Mouse (Mus musculus) testis, postnatal 14 days (tissue): Measurements from ENCODE around the gene Pkd1l2.

Experiments used
- DNase-seq: peaks from one replicate; pipeline ENCODE4 v3.0.0; 2021; ENCODE audit warnings: low spot score

Gene Pkd1l2

DNA sequence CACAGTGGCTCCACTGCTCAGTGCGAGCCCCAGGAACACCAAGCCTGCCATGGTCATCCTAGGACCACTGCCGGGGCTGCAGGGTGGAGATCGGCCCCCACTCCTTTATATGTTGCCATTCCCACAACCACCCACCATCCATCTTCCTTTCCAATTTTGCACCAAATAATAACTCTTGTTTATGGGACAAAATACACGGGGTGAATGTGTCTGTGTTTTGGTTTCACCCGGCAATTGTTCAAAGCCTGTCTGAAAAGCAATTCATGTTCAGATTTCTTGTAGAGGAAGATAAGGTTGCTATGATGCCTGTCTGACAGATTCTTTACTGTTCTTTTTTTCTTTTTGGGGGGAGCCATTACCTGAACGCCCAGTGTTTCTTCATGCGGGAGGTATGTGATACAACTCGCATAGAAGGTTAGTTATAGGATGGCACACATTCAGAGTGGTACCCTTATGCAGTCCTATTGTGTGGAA, at the start of gene Pkd1l2:
Gene Pkd1l2 (minus strand): TSS at position 51 of the 474 bp plus-strand sequence.
- DNase-seq = no peak

- DNase-seq = no peak
Measured at GRCm38 (mm10) chr8:117127063-117127462, 44.8 kb upstream of the Pkd1l2 start.

DNA sequence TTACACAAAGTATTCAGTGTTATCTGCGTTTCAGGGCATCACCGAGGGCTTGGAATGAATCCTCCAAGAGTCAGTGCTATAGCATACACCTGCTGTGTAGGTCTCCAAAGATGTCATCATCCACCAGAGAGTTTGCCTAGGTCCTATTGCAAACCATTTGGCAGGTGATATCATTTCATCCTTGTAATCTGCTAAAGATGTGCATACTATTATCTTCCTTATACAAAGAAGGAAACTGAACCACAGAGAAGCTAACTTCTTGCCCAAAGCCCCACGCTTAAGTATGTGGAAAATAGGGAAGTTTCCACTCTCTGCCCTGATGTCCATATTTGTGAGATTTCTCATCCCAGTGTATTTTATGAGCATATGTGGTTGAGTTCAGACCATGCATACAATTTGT, 44.2 kb upstream of the Pkd1l2 start:
- DNase-seq = no peak

DNA sequence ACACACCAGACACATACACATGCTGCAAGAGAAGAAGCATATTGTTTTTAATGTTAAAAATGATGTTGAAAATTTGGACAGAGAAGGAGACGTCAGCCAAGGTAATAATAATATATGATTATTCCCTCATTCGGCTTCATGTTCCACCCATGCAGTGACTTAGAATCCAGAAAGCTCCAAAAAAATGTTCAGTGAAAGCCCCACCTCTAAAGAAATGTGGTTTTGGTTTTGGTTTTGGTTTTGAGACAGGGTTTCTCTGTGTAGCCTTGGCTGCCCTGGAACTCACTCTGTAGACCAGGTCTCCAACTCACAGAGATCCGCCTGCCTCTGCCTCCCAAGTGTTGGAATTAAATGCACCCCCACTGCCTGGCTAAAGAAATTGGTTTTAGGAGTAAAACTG, 43.6 kb upstream of the Pkd1l2 start:
- no peak for DNase-seq

DNA sequence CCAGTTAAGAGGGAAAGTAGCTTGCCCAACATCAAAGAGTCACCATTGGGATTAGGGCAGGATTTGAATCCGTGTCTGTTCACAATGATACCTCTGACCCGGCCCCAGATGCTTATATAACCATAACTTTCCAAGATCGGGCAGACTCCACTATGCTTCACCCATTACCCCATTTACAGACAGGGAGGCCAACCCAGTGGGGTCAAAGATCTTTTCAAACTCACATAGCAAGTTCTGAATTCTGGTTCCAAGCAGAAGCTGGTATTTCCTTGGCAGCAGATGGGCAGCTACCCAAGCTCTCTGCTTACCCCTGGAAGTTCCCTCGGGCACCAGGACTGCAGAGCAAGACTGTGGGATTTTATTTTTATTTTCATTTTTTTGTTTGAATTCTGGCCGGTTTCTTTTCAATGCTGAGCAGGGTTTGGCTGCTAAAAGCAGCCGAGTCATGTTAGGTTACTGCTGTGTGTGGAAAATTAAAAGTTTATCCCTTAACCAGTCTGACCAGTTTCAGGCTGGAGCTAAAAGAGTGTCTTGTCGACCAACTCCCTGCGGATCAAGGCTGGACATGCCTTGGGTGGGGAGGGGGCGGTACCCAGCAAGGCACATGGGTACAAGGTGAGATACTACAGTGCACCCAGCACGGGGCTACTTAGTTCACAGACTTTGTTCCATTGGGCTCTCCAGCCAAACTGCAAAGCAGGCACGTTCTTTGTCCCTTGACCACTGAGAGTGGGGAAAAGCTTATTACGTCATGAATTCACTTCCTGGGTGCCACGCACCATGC, 41.8 kb upstream of the Pkd1l2 start:
- no peak for DNase-seq

GRCm38 (mm10) chr8:117121277-117121676, 39.0 kb upstream of the Pkd1l2 start:
- no peak for DNase-seq

GRCm38 (mm10) chr8:117118409-117118808, 36.2 kb upstream of the Pkd1l2 start:
- no peak for DNase-seq

GRCm38 (mm10) chr8:117116534-117116933, 34.3 kb upstream of the Pkd1l2 start:
- DNase-seq = no peak

DNA sequence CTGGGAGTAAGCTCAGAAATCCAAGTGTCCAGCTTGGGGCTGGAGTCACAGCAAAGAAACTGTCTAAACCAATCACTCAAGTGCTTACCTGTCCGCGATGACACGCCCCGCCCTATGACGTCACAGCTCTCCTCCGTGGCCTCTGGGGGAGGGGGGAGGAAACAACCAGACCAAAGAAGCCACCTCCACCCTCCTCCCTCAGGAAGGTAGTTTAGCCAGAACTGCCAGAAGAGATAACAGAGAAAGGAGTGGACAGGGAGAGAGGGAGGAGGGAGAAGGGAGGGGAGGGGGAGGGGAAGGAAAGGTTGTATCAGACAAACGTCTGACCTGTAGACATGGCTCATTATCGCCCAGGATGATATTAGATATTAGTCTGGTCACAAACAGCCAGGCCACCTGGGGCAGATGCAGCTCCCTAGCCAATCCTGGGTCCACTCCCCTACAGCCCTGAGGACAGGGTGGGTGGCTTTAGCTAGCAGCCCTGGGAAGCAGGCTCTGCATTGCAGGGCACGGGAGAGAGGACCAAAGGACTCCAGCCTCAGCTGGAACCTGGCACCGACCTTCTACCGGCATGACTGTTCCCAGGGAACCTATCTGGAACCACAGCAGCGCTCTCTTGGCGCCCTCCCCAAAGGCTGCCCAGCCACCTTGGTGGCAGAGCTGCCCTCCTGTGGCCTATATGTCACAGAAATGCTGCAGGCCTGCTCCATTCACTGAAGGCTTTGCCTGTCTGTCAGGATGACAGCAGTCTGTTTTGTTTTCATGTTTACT, 33.6 kb upstream of the Pkd1l2 start:
- DNase-seq = no peak

DNA sequence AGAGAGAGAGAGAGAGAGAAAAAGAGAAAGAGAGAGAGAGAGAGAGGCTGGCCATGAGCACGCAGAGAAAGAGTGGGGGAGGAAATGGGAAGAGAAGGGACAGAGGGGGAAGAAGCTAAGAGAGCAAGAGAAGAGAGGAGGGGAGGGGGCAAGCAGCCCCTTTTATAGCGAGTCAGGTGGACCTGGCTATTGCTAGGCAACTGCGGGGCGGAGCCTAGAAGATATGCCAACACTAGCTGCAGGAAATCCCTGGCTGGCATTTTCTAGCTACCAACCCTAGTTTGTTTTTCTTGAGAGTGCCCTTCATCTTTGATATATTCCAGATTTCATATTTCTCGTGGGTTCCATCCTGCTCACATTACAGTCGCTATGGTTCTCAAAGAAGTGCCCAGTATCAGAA, 32.8 kb upstream of the Pkd1l2 start:
- DNase-seq = no peak

DNA sequence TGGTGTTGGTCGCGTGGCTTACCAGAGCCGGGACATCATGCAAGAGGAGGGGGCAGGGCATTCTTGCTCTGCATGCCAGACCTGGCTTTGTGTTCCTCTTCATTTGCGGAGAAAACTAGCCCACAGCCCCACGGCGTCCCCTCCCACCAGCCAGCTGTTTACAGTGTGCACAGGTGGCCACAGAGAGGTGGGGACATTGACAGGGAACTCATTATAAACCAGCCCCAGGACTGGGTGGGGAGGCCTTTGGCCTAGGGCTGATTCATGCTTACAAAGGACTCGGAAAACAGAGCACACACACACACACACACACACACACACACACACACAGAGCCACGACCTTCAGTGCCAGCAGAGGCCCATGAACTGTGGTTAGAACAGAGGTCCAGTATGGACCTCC, 30.0 kb upstream of the Pkd1l2 start:
- DNase-seq = no peak

DNA sequence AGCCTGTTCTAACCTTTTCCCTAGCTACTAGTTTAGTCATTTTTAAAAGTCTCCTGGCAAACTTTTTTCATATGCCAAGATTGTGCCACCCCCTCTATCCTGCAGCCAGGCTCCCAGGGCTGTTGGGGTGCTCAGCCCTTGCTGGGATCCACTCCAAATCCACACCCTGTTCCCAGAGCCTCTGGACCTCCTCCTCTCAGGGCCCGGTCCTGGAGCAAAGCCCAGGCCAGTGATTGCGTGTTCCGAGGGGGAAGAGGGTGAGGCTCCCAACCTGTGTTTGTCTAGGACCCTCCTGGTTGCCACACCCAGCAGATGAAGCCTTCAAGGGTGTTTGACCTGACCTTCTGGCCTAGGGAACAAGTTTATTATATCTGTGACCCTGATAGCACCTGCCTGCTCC, 29.4 kb upstream of the Pkd1l2 start:
- DNase-seq = no peak

- DNase-seq = peak; percentile 70
Measured at GRCm38 (mm10) chr8:117109801-117110390, 27.6 kb upstream of the Pkd1l2 start.

DNA sequence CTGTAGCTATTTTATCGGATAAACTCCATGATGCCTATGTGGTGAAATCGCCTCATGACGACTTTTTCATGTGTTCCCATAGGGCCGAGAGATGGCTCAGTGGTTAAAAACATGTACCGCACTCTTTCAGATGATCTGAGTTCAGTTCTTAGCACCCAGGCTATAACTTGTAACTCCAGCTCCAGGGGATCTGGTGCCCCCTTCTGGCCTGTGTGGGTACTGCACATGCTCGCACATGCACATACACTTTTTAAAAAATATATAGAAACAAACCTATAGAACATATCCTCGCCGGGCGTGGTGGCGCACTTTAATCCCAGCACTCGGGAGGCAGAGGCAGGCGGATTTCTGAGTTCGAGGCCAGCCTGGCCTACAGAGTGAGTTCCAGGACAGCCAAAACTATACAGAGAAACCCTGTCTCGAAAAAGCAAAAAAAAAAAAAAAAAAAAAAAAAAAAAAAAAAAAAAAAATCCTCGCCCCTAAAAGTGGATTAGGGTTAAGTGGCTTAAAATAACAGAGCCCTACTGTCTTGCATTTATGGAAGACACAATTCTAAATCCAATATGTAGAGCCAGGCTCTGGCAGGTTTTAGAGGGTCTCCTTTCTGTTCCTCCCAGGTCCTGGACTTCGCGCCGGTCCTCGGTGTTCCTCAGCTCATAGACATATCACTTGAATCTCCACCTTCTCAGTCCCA, 26.9 kb upstream of the Pkd1l2 start:
- peak; percentile 63 for DNase-seq

- peak; percentile 62 for DNase-seq
Measured at GRCm38 (mm10) chr8:117107533-117107932, 25.3 kb upstream of the Pkd1l2 start.

- no peak for DNase-seq
Measured at GRCm38 (mm10) chr8:117097564-117098191, 15.4 kb upstream of the Pkd1l2 start.

DNA sequence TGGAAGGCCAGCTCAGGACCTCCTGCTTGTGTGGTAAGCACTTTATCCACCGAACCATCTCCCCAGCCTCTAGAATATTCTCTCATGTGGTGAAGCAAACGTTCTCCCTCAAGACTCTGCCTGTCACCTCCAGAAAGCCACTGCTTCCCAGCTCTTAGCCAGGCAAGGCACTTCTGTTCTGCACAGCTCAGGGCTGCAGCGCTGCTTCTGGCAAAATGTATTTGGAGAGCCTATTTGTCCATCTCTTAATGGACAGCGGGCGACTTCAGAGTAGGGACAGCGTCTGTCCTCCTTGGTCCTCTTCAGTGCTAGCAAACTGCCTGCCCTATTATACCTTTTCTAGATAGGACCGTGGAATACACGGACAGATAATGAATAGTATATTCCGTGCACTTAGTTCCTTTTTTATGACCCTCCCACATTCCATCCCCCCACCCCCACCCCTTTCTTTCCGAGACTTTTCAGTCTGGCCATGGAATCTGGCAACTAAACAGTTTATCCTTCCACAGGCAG, 14.9 kb upstream of the Pkd1l2 start:
- DNase-seq = no peak

GRCm38 (mm10) chr8:117095647-117096046, 13.4 kb upstream of the Pkd1l2 start, which contains the start of gene Bco1:
Bco1 (plus strand) TSS chr8:117095854.
- no peak for DNase-seq

DNA sequence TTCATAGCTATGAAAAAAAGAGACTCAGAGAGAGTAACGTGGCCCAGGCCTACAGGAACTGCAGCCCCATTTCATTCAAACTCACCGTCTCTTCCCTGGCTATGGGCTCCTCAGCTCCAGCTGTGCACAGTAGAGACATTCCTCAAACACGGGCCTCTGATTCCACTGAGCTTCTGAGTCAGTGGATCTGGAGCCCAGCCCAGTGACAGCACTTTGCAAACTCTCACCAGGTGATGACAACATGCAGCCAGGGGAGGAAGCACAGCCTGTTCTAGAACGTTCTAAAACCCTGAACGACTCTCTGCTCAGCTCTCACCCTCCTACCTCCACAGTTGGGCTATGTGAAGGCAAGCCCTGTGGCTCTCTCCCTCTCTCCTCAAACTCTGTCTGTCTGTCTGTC, 11.8 kb upstream of the Pkd1l2 start:
- peak; percentile 21 for DNase-seq

GRCm38 (mm10) chr8:117089802-117090201, 7.6 kb upstream of the Pkd1l2 start:
- DNase-seq = no peak

DNA sequence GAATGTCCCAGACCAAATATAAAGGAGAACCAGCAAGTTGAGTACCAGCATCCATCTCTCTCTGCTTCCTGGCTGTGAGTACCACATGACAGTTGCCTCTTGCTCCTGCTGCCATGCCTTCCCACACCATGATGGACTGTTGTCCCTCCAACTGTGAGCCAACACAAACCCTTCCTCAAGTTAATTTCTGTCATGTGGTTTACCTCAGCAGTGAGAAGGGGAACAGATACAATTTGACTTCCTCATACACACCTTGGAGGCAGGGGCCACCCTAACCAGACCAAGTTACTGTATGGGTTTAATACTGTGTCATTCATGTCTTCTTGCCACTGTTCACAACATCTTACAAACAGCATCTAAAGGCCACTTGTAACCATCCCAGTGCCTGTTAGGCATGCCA, 4.8 kb upstream of the Pkd1l2 start:
- no peak for DNase-seq

GRCm38 (mm10) chr8:117085521-117085920, 3.3 kb upstream of the Pkd1l2 start:
- DNase-seq = no peak
